Mouse (Mus musculus): Measurements from ENCODE around the gene AI467606. TPM values are rescaled to one million over a fixed set of nuclear protein-coding genes. Genes with fewer than 3 reads are reported as not detected.

The AI467606 gene
- total and polyA plus RNA-seq, 3 experiments = 51.1 to 101 (median 79.4) TPM

GRCm38 (mm10) chr7:127098950-127099349, 7.8 kb downstream of the AI467606 start:
- Histone ChIP-seq H3K79me2 (ENCODE audit: control insufficient read depth, insufficient read depth, low read length, poor library complexity) (no peaks in the 10 kb centered on the region), H3K4me1 (ENCODE audit: control insufficient read depth in 1 of 2, insufficient read depth in 2 of 2, low read length in 2 of 2) (peaks cover 4 to 11% of the 10 kb centered on the region in 2 experiments; a peak in 2 of 4 replicates), H3K4me3 (ENCODE audit: control insufficient read depth in 1 of 2, insufficient read depth in 1 of 2, low read depth in 2 of 2, low read length in 2 of 2) (no peak overlapping the region), H3K9ac (ENCODE audit: control insufficient read depth, low read depth, low read length, poor library complexity, severe bottlenecking) (no peak overlapping the region), H3K9me3 (replicated peaks; ENCODE audit: insufficient read depth, low read length) (no peaks in the 10 kb centered on the region), H3K27me3 (ENCODE audit: control insufficient read depth in 1 of 2, insufficient read depth in 2 of 2, low read length in 2 of 2) (no peaks in the 10 kb centered on the region), H3K36me3 (ENCODE audit: control insufficient read depth in 1 of 2, insufficient read depth in 2 of 2, low read length in 2 of 2) (peaks cover 0 to 4% of the 10 kb centered on the region in 2 experiments; a peak in 1 of 4 replicates), H3K27ac (ENCODE audit: control insufficient read depth, low read depth, low read length) (no peak overlapping the region)
- no peak for DNase-seq (ENCODE audit: low read depth, low spot score)
- TF ChIP-seq MAFK (IDR thresholded peaks at IDR 0.05; ENCODE audit: borderline replicate concordance, low read depth, low read length) (no peak), MYC (IDR thresholded peaks at IDR 0.05; ENCODE audit: low read depth, low read length) (no peak), MXI1 (IDR thresholded peaks at IDR 0.05; ENCODE audit: low read depth, low read length) (no peak), CHD1 (IDR thresholded peaks at IDR 0.05; ENCODE audit: low read depth, low read length) (no peak), HCFC1 (IDR thresholded peaks at IDR 0.05; ENCODE audit: low read depth, low read length) (no peak)

- Histone ChIP-seq H3K79me2 (ENCODE audit: control insufficient read depth, insufficient read depth, low read length, poor library complexity) (no peaks in the 10 kb centered on the region), H3K27me3 (ENCODE audit: control insufficient read depth in 1 of 2, insufficient read depth in 2 of 2, low read length in 2 of 2) (no peaks in the 10 kb centered on the region), H3K4me3 (ENCODE audit: control insufficient read depth in 1 of 2, insufficient read depth in 1 of 2, low read depth in 2 of 2, low read length in 2 of 2) (no peak overlapping the region), H3K9ac (ENCODE audit: control insufficient read depth, low read depth, low read length, poor library complexity, severe bottlenecking) (no peak overlapping the region), H3K4me1 (ENCODE audit: control insufficient read depth in 1 of 2, insufficient read depth in 2 of 2, low read length in 2 of 2) (peaks cover 4 to 8% of the 10 kb centered on the region in 2 experiments; a peak in 2 of 4 replicates), H3K9me3 (replicated peaks; ENCODE audit: insufficient read depth, low read length) (no peaks in the 10 kb centered on the region), H3K36me3 (ENCODE audit: control insufficient read depth in 1 of 2, insufficient read depth in 2 of 2, low read length in 2 of 2) (peaks cover 0 to 5% of the 10 kb centered on the region in 2 experiments; a peak in 1 of 4 replicates), H3K27ac (ENCODE audit: control insufficient read depth, low read depth, low read length) (no peak overlapping the region)
- DNase-seq (ENCODE audit: low read depth, low spot score) = no peak
- no peak for TF ChIP-seq MAZ (IDR thresholded peaks at IDR 0.05; ENCODE audit: low read depth, low read length)
- no peak for TF ChIP-seq POLR2AphosphoS5 (IDR thresholded peaks at IDR 0.05; ENCODE audit: borderline replicate concordance, low read depth, low read length)
- TF ChIP-seq ZNF384 (IDR thresholded peaks at IDR 0.05; ENCODE audit: low read depth, low read length) = no peak
- no peak for TF ChIP-seq NRF1 (IDR thresholded peaks at IDR 0.05; ENCODE audit: insufficient read depth, low read depth, low read length, poor library complexity, severe bottlenecking)
- no peak for TF ChIP-seq RCOR1 (IDR thresholded peaks at IDR 0.05; ENCODE audit: low read depth, low read length)
- TF ChIP-seq POLR2A (IDR thresholded peaks at IDR 0.05; ENCODE audit: control insufficient read depth in 1 of 2, insufficient read depth in 1 of 2, low read depth in 1 of 2, low read length in 2 of 2, poor library complexity in 1 of 2) = no peak
- no peak for TF ChIP-seq TCF12 (IDR thresholded peaks at IDR 0.05; ENCODE audit: low read depth, low read length)
- TF ChIP-seq SMC3 (IDR thresholded peaks at IDR 0.05; ENCODE audit: low read depth, low read length) = no peak
- TF ChIP-seq CHD2 (IDR thresholded peaks at IDR 0.05; ENCODE audit: low read length) = no peak
- TF ChIP-seq JUND (IDR thresholded peaks at IDR 0.05; ENCODE audit: low read depth, low read length) = no peak
- TF ChIP-seq KAT2A (conservative IDR thresholded peaks at IDR 0.05; ENCODE audit: low read depth, low read length) = no peak
- no peak for TF ChIP-seq GABPA (IDR thresholded peaks at IDR 0.05; ENCODE audit: low read depth, low read length)
Measured at GRCm38 (mm10) chr7:127099528-127099927, 8.4 kb downstream of the AI467606 start.

Measured in MEL (cell line).